Mouse (Mus musculus): ENCODE results near the gene Pramef8. TPM values are rescaled to one million over a fixed set of nuclear protein-coding genes. Genes with fewer than 3 reads are reported as not detected.
A peak's percentile ranks its signal among the peaks of the same experiment; 100 is the strongest.
"Not testable (repeated sequence)": the region's sequence is repeated elsewhere in the genome, so short reads cannot be mapped to it uniquely, and the experiment has no call there.

The Pramef8 gene
- total RNA-seq (2015; ENCODE audit: low replicate concordance) (2.1 and 5.0 TPM in 2 replicates), total RNA-seq (2017; ENCODE audit: low replicate concordance) (0.15 and 3.3 TPM in 2 replicates)

- peak; percentile 99 for ATAC-seq (replicated peaks; ENCODE audit: low FRiP score, poor library complexity, severe bottlenecking)
These were observed at the start of gene Pramef8 for GRCm38 (mm10) chr4:143412219-143413092. Gene Pramef8, plus strand, starts transcription at chr4:143412426.

GRCm38 (mm10) chr4:143366415-143367041, 45.7 kb upstream of the Pramef8 start:
- no peak for ATAC-seq (replicated peaks; ENCODE audit: low FRiP score, poor library complexity, severe bottlenecking)

- no peak for ATAC-seq (replicated peaks; ENCODE audit: low FRiP score, poor library complexity, severe bottlenecking)
These were observed 32.7 kb upstream of the Pramef8 start for GRCm38 (mm10) chr4:143379480-143379879.

- ATAC-seq (replicated peaks; ENCODE audit: low FRiP score, poor library complexity, severe bottlenecking), result no peak
These were observed 32.1 kb upstream of the Pramef8 start for GRCm38 (mm10) chr4:143379931-143380715.

- no peak for ATAC-seq (replicated peaks; ENCODE audit: low FRiP score, poor library complexity, severe bottlenecking)
These were observed 31.6 kb upstream of the Pramef8 start for GRCm38 (mm10) chr4:143380716-143381004.

- no peak for ATAC-seq (replicated peaks; ENCODE audit: low FRiP score, poor library complexity, severe bottlenecking)
These were observed 30.1 kb upstream of the Pramef8 start for GRCm38 (mm10) chr4:143382163-143382562.

- no peak for ATAC-seq (replicated peaks; ENCODE audit: low FRiP score, poor library complexity, severe bottlenecking)
These were observed 28.6 kb upstream of the Pramef8 start for GRCm38 (mm10) chr4:143383646-143384045.

GRCm38 (mm10) chr4:143388955-143389702, 23.1 kb upstream of the Pramef8 start:
- peak; percentile 49; the same call in 1 of the 2 replicates for ATAC-seq (replicated peaks; ENCODE audit: low FRiP score, poor library complexity, severe bottlenecking)

- no peak for ATAC-seq (replicated peaks; ENCODE audit: low FRiP score, poor library complexity, severe bottlenecking)
These were observed 18.0 kb upstream of the Pramef8 start, which contains the start of gene Pramel1 for GRCm38 (mm10) chr4:143394181-143394580. Gene Pramel1, plus strand, starts transcription at chr4:143394428.

- no peak for ATAC-seq (replicated peaks; ENCODE audit: low FRiP score, poor library complexity, severe bottlenecking)
These were observed 534 bp upstream of the Pramef8 start for GRCm38 (mm10) chr4:143411566-143412218.

- no peak for ATAC-seq (replicated peaks; ENCODE audit: low FRiP score, poor library complexity, severe bottlenecking)
These were observed 1.4 kb downstream of the Pramef8 start for GRCm38 (mm10) chr4:143413621-143414020.

GRCm38 (mm10) chr4:143414121-143414520, 1.9 kb downstream of the Pramef8 start:
- ATAC-seq (replicated peaks; ENCODE audit: low FRiP score, poor library complexity, severe bottlenecking), result no peak

- ATAC-seq (replicated peaks; ENCODE audit: low FRiP score, poor library complexity, severe bottlenecking), result not testable (repeated sequence)
These were observed 14.5 kb downstream of the Pramef8 start for GRCm38 (mm10) chr4:143426770-143427169.

GRCm38 (mm10) chr4:143450224-143450623, 38.0 kb downstream of the Pramef8 start, which contains the start of gene Oog4:
Gene Oog4, minus strand, starts transcription at chr4:143450324.
- ATAC-seq (replicated peaks; ENCODE audit: low FRiP score, poor library complexity, severe bottlenecking), result no peak

Other genes starting within 250 kb of the Pramef8 start
- 5.4 and 5.8 TPM in 2 replicates for gene Prdm2, start 199.4 kb upstream of the Pramef8 start, total RNA-seq (2015; ENCODE audit: low replicate concordance)
- 5.4 and 6.7 TPM in 2 replicates for gene Prdm2, start 199.4 kb upstream of the Pramef8 start, total RNA-seq (2017; ENCODE audit: low replicate concordance)
- not detected in 2 replicates for gene Pdpn, start 112.9 kb upstream of the Pramef8 start, total RNA-seq (2015; ENCODE audit: low replicate concordance)
- gene Pdpn, start 112.9 kb upstream of the Pramef8 start, total RNA-seq (2017; ENCODE audit: low replicate concordance), result not detected in 2 replicates
- not detected in 2 replicates for gene Lrrc38, start 62.7 kb upstream of the Pramef8 start, total RNA-seq (2015; ENCODE audit: low replicate concordance)
- not detected in 2 replicates for gene Lrrc38, start 62.7 kb upstream of the Pramef8 start, total RNA-seq (2017; ENCODE audit: low replicate concordance)
- gene Pramel1, start 18.0 kb upstream of the Pramef8 start, total RNA-seq (2015; ENCODE audit: low replicate concordance), result not detected in 2 replicates
- not detected in 2 replicates for gene Pramel1, start 18.0 kb upstream of the Pramef8 start, total RNA-seq (2017; ENCODE audit: low replicate concordance)
- not detected in 2 replicates for gene Oog4, start 37.9 kb downstream of the Pramef8 start, total RNA-seq (2015; ENCODE audit: low replicate concordance)
- not detected in 2 replicates for gene Oog4, start 37.9 kb downstream of the Pramef8 start, total RNA-seq (2017; ENCODE audit: low replicate concordance)
- not detected in 2 replicates for gene Gm13043, start 98.9 kb downstream of the Pramef8 start, total RNA-seq (2015; ENCODE audit: low replicate concordance)
- gene Gm13043, start 98.9 kb downstream of the Pramef8 start, total RNA-seq (2017; ENCODE audit: low replicate concordance), result not detected in 2 replicates
- gene Gm13040, start 123.5 kb downstream of the Pramef8 start, total RNA-seq (2015; ENCODE audit: low replicate concordance), result not detected in 2 replicates
- gene Gm13040, start 123.5 kb downstream of the Pramef8 start, total RNA-seq (2017; ENCODE audit: low replicate concordance), result not detected in 2 replicates
- gene BC080695, start 139.3 kb downstream of the Pramef8 start, total RNA-seq (2015; ENCODE audit: low replicate concordance), result not detected in 2 replicates
- gene BC080695, start 139.3 kb downstream of the Pramef8 start, total RNA-seq (2017; ENCODE audit: low replicate concordance), result not detected in 2 replicates
- not detected in 2 replicates for gene Gm13057, start 139.3 kb downstream of the Pramef8 start, total RNA-seq (2015; ENCODE audit: low replicate concordance)
- gene Gm13057, start 139.3 kb downstream of the Pramef8 start, total RNA-seq (2017; ENCODE audit: low replicate concordance), result not detected in 2 replicates
- gene Gm13083, start 202.6 kb downstream of the Pramef8 start, total RNA-seq (2015; ENCODE audit: low replicate concordance), result not detected in 2 replicates
- gene Gm13083, start 202.6 kb downstream of the Pramef8 start, total RNA-seq (2017; ENCODE audit: low replicate concordance), result not detected in 2 replicates
- gene Gm13088, start 244.8 kb downstream of the Pramef8 start, total RNA-seq (2015; ENCODE audit: low replicate concordance), result not detected in 2 replicates
- gene Gm13088, start 244.8 kb downstream of the Pramef8 start, total RNA-seq (2017; ENCODE audit: low replicate concordance), result not detected in 2 replicates

Measured in erythroid progenitor cell, adult 5-6 weeks (primary cell).